Mouse (Mus musculus) small intestine, adult 2 months (tissue): ENCODE results near the gene Lax1.

Experiments used
- CTCF ChIP-seq: fragments of 200-500 bp; IDR thresholded peaks from 2 replicates; pipeline ENCODE4 v1.5.1; 2012; ENCODE audit warnings: low read depth, mild to moderate bottlenecking, control low read depth, inconsistent platforms, low read length, moderate library complexity, mixed read lengths; ENCODE audit not compliant: insufficient replicate concordance, insufficient read length; ENCODE audit errors: extremely low read depth
- POLR2A ChIP-seq: fragments of 200-500 bp; IDR thresholded peaks from 2 replicates; pipeline ENCODE4 v1.6.1; 2012; ENCODE audit warnings: low read depth, mild to moderate bottlenecking, control low read depth, inconsistent platforms, low read length, moderate library complexity

DNA sequence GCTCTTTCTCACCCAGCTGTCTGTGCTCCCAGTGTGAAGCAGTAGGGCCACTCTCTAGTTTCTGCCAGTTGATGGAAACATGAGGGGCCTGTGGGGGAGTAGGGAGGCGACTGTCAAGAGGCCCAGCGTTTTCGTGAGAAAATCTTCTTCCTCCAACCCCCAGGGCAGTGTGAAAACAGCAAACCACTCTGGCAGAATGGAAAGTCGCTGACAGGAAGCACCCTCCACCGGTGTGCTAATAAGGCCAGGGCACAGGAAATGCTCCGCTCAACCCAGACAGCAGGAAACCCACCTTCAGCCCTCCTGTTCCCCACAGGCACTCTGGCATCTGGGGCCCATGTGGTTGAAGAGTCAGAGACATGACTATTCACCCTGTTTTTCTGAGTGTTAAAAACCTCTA, at the start of gene Lax1:
- TF ChIP-seq CTCF: no peak
- no peak for TF ChIP-seq POLR2A
